Mouse (Mus musculus): ENCODE results near the gene Klhl7. TPM values are rescaled to one million over a fixed set of nuclear protein-coding genes. Genes with fewer than 3 reads are reported as not detected.

Gene Klhl7
- polyA plus RNA-seq, 1 experiment from 2014 or later, result 205 TPM

DNA sequence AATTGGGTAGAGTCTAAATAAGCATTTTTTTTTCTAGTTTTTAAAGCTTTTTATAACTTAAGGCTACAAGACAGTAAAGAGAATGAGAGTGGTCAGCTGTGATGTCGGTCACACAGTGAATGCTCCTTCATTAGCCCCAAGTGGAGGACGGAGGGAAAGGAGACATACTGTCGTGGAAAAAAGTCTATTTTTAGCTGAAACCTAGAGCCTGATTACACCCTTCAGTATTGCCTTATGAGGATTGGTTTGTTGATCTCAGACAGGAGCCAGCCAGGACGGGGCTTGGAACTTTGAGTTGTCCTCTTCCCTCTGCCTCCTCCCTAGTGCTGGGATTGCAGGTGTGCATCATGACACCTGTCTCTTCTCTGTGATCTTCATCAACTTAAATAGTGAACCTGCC lies 26.6 kb downstream of the Klhl7 start:
- Histone ChIP-seq H3K4me3 (no peak overlapping the region), H3K27me3 (no peaks in the 10 kb centered on the region), H3K9ac (replicated peaks) (no peak overlapping the region), H3K4me1 (peaks cover 33% of the 10 kb centered on the region), H3K36me3 (peaks cover 14% of the 10 kb centered on the region; the same call in 1 of the 2 replicates), H3K9me3 (no peaks in the 10 kb centered on the region), H3K27ac (replicated peaks) (no peak overlapping the region), H3K4me2 (replicated peaks) (no peak overlapping the region)
- 74% methylated on average over 4 of the region's 4 CpGs for WGBS
- ATAC-seq (replicated peaks), result no peak

DNA sequence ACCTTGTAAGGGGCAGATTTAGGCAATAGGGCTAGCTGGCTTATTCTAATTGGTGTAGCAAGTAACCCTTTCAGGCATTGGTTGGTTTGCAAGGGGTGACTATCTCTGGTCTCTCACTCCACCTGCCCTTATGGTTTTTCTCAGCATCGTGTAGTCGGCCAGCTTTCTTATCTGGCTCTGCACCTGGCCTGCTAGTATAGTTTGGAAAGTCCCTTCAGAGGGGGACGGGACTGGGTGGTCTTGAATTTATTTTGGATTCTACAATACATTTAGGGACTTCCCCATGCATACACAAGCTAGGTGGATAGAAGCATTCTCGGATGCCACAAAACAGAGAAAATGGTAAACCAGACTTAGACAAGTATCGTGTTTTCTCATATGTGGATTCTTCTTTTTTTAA lies 46.6 kb downstream of the Klhl7 start:
- Histone ChIP-seq H3K9me3 (no peaks in the 10 kb centered on the region), H3K4me1 (no peaks in the 10 kb centered on the region), H3K9ac (replicated peaks) (no peak overlapping the region), H3K27me3 (no peaks in the 10 kb centered on the region), H3K36me3 (peaks cover 84% of the 10 kb centered on the region), H3K4me2 (replicated peaks) (no peak overlapping the region), H3K4me3 (no peak overlapping the region), H3K27ac (replicated peaks) (no peak overlapping the region)
- no peak for ATAC-seq (replicated peaks)
- WGBS, result 94% methylated on average over 5 of the region's 5 CpGs

GRCm38 (mm10) chr5:24152199-24152598 lies 51.8 kb downstream of the Klhl7 start:
- no peak for ATAC-seq (replicated peaks)
- peaks cover 65% of the 10 kb centered on the region for H3K36me3 ChIP-seq

DNA sequence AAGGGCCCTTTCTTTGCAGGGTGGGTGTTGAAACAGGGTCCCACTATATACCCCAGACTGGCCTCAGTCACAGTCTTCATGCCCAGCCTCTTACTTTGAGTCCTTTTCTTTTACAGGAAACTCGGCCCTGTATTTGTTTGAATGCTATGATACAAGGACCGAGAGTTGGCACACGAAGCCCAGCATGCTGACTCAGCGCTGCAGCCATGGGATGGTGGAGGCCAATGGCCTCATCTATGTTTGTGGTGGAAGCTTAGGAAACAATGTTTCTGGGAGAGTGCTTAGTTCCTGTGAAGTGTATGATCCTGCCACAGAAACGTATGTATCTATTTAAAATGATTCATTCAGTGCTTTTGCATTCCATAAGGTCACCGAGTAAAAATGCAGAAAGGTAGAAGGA lies 56.4 kb downstream of the Klhl7 start:
- H3K4me2 ChIP-seq (replicated peaks), result no peak overlapping the region
- H3K9ac ChIP-seq (replicated peaks), result no peak overlapping the region
- ATAC-seq (replicated peaks), result no peak
- H3K4me3 ChIP-seq, result no peak overlapping the region
- H3K9me3 ChIP-seq, result no peaks in the 10 kb centered on the region
- no peak overlapping the region for H3K27ac ChIP-seq (replicated peaks)
- H3K27me3 ChIP-seq, result no peaks in the 10 kb centered on the region
- H3K36me3 ChIP-seq, result peaks cover 65% of the 10 kb centered on the region
- H3K4me1 ChIP-seq, result no peaks in the 10 kb centered on the region
- WGBS, result 92% methylated on average over 6 of the region's 6 CpGs

More at GRCm38 (mm10) chr5:24152199-24152598, 51.8 kb downstream of the Klhl7 start:
- Histone ChIP-seq H3K9ac (replicated peaks) (no peak overlapping the region), H3K4me3 (no peak overlapping the region), H3K9me3 (no peaks in the 10 kb centered on the region), H3K27ac (replicated peaks) (no peak overlapping the region), H3K4me1 (no peaks in the 10 kb centered on the region), H3K4me2 (replicated peaks) (no peak overlapping the region), H3K27me3 (no peaks in the 10 kb centered on the region)

DNA sequence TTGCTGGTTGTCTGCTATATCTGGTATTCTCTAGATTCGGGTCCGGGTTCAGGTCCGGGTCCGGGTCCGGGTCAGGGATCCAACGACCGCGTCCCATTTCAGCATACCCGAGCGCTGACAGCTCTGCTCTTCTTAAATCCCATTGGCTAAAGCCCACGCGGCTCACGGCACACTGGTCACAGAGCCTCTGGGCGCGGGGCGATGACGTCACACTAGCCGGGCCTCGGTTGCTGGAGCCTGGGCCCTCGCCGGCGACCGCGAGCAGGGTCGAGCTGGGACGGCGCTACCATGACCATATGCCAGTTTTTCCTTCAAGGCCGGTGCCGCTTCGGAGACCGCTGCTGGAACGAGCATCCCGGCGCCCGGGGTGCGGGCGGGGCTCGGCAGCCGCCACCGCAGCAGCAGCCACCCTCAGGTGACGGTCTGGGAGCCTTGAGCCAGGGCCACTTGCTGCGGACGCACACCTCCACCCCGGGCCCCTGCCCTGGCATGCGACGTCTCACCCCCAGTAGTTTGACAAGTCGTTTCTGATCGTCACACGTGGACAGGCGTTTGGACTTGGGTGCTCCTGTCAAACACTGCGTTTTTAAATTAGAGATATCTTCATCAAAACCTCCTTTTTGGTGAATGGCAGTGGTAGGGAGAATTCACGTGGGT lies 64.5 kb downstream of the Klhl7 start, which contains the start of gene Nupl2:
Nupl2 (plus strand) TSS at position 175 of the 657 bp plus-strand sequence.
- H3K36me3 ChIP-seq, result peaks cover 20% of the 10 kb centered on the region
- under 1% methylated on average over 52 of the region's 52 CpGs for WGBS
- H3K4me3 ChIP-seq, result peak within 1 kb of the TSS; percentile 91
- ATAC-seq (replicated peaks), result peak; percentile 98
- H3K27me3 ChIP-seq, result no peaks in the 10 kb centered on the region
- no peaks in the 10 kb centered on the region for H3K9me3 ChIP-seq
- H3K4me1 ChIP-seq, result peaks cover 13% of the 10 kb centered on the region
- peak within 1 kb of the TSS; percentile 96 for H3K9ac ChIP-seq (replicated peaks)
- peak within 1 kb of the TSS; percentile 70 for H3K4me2 ChIP-seq (replicated peaks)
- peak within 1 kb of the TSS; percentile 82 for H3K27ac ChIP-seq (replicated peaks)

DNA sequence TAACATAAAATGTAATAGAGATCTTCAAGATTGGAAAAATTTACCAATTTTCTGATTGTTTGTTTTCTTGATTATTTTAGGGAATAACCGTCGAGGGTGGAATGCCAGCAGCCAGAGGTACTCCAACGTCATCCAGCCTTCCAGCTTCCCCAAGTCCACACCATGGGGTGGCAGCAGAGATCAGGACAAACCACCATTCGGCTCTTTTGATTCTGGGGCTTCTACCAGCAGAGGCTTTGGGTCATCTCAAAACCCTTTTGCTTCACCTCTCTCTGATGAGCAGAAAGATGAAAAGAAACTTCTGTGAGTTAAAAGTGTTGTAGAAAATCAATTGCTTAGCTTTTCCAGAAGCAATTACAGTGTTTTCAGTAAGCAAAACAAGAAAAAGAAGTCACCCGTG lies 66.9 kb downstream of the Klhl7 start:
- H3K4me3 ChIP-seq, result no peak overlapping the region
- H3K4me1 ChIP-seq, result peaks cover 13% of the 10 kb centered on the region
- 52% methylated on average over 5 of the region's 5 CpGs for WGBS
- H3K9ac ChIP-seq (replicated peaks), result no peak overlapping the region
- no peak for ATAC-seq (replicated peaks)
- peaks cover 18% of the 10 kb centered on the region for H3K36me3 ChIP-seq
- H3K27me3 ChIP-seq, result no peaks in the 10 kb centered on the region
- H3K27ac ChIP-seq (replicated peaks), result no peak overlapping the region
- H3K9me3 ChIP-seq, result no peaks in the 10 kb centered on the region
- no peak overlapping the region for H3K4me2 ChIP-seq (replicated peaks)

GRCm38 (mm10) chr5:24169881-24170280 lies 69.5 kb downstream of the Klhl7 start:
- Histone ChIP-seq H3K9ac (replicated peaks) (no peak overlapping the region), H3K27me3 (no peaks in the 10 kb centered on the region), H3K36me3 (peaks cover 20% of the 10 kb centered on the region), H3K4me2 (replicated peaks) (no peak overlapping the region), H3K4me1 (peaks cover 7% of the 10 kb centered on the region), H3K9me3 (no peaks in the 10 kb centered on the region), H3K4me3 (no peak overlapping the region), H3K27ac (replicated peaks) (no peak overlapping the region)
- WGBS, result 95% methylated on average over 6 of the region's 6 CpGs
- ATAC-seq (replicated peaks), result no peak

GRCm38 (mm10) chr5:24172092-24172491 lies 71.7 kb downstream of the Klhl7 start:
- H3K36me3 ChIP-seq, result peaks cover 25% of the 10 kb centered on the region
- no peak overlapping the region for H3K27ac ChIP-seq (replicated peaks)
- H3K4me1 ChIP-seq, result no peaks in the 10 kb centered on the region
- H3K9ac ChIP-seq (replicated peaks), result no peak overlapping the region
- no peaks in the 10 kb centered on the region for H3K27me3 ChIP-seq
- no peaks in the 10 kb centered on the region for H3K9me3 ChIP-seq
- H3K4me3 ChIP-seq, result no peak overlapping the region
- ATAC-seq (replicated peaks), result no peak
- H3K4me2 ChIP-seq (replicated peaks), result no peak overlapping the region

DNA sequence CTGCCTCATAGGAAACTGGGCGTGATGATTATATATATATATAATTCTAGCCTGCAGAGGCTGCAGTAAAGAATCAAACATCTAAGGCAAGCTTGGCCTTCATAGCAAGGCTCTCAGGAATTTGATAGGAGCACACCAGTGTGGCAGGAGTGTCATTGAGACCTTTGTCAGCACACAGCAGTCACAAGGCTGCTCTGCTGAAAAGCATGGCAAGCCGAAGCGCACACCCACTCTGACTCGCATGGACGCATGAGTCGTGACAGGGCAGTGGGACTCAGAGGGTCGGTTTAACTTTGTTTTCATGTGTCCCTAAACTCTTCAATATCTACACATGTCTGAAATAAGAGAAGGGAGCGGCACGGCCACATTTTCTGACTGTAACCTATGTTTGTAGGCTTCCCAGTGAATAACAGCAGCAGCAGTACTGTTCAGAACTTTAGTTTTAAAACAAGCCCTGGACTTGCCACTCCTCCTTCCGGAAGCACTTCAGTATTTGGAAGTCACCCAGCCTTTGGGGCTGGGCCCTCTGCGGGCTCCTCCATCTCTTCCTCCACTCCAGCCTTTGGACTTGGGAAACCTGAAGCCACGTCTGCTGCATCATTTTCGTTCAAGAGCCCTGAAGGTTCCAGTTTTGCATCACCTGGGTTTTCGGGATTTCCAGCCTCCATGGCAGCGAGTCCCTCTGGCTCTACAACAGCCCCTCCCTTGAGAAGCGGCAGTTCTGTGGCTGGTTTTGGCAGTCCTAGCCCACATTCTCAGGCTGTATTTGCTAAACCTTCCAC lies 81.3 kb downstream of the Klhl7 start:
- H3K4me1 ChIP-seq, result no peaks in the 10 kb centered on the region
- 93% methylated on average over 16 of the region's 16 CpGs for WGBS
- no peaks in the 10 kb centered on the region for H3K9me3 ChIP-seq
- no peak for ATAC-seq (replicated peaks)
- no peak overlapping the region for H3K27ac ChIP-seq (replicated peaks)
- no peak overlapping the region for H3K4me2 ChIP-seq (replicated peaks)
- no peaks in the 10 kb centered on the region for H3K27me3 ChIP-seq
- no peak overlapping the region for H3K9ac ChIP-seq (replicated peaks)
- H3K36me3 ChIP-seq, result peaks cover 57% of the 10 kb centered on the region
- no peak overlapping the region for H3K4me3 ChIP-seq

GRCm38 (mm10) chr5:24182296-24182734 lies 81.9 kb downstream of the Klhl7 start:
- no peak overlapping the region for H3K27ac ChIP-seq (replicated peaks)
- no peaks in the 10 kb centered on the region for H3K9me3 ChIP-seq
- no peaks in the 10 kb centered on the region for H3K4me1 ChIP-seq
- 95% methylated on average over 9 of the region's 9 CpGs for WGBS
- no peak overlapping the region for H3K4me2 ChIP-seq (replicated peaks)
- H3K9ac ChIP-seq (replicated peaks), result no peak overlapping the region
- H3K36me3 ChIP-seq, result peaks cover 57% of the 10 kb centered on the region
- ATAC-seq (replicated peaks), result no peak
- H3K4me3 ChIP-seq, result no peak overlapping the region
- no peaks in the 10 kb centered on the region for H3K27me3 ChIP-seq

GRCm38 (mm10) chr5:24183096-24183495 lies 82.7 kb downstream of the Klhl7 start:
- H3K27ac ChIP-seq (replicated peaks), result no peak overlapping the region
- 93% methylated on average over 6 of the region's 6 CpGs for WGBS
- no peaks in the 10 kb centered on the region for H3K9me3 ChIP-seq
- H3K4me1 ChIP-seq, result no peaks in the 10 kb centered on the region
- H3K27me3 ChIP-seq, result no peaks in the 10 kb centered on the region
- no peak overlapping the region for H3K4me3 ChIP-seq
- peaks cover 51% of the 10 kb centered on the region for H3K36me3 ChIP-seq
- no peak for ATAC-seq (replicated peaks)
- no peak overlapping the region for H3K4me2 ChIP-seq (replicated peaks)
- H3K9ac ChIP-seq (replicated peaks), result no peak overlapping the region

- Histone ChIP-seq H3K4me2 (replicated peaks) (no peak overlapping the region), H3K4me1 (no peaks in the 10 kb centered on the region), H3K27ac (replicated peaks) (no peak overlapping the region), H3K27me3 (no peaks in the 10 kb centered on the region), H3K9ac (replicated peaks) (no peak overlapping the region), H3K9me3 (no peaks in the 10 kb centered on the region), H3K36me3 (peaks cover 47% of the 10 kb centered on the region), H3K4me3 (no peak overlapping the region)
- WGBS, result 96% methylated on average over 5 of the region's 5 CpGs
- no peak for ATAC-seq (replicated peaks)
Measured at GRCm38 (mm10) chr5:24184011-24184410, 83.6 kb downstream of the Klhl7 start.
